Mouse (Mus musculus) urinary bladder, postnatal 36 days (tissue): ENCODE data around the gene Capn13.
"Not testable (repeated sequence)": the region's sequence is repeated elsewhere in the genome, so short reads cannot be mapped to it uniquely, and the experiment has no call there.

Experiments used
- DNase-seq, 2 experiments: peaks; one replicate each; pipeline ENCODE4 v3.0.0; 2022; ENCODE audit warnings: low spot score in 2 of 2, mixed read lengths in 1 of 2

Gene Capn13

DNA sequence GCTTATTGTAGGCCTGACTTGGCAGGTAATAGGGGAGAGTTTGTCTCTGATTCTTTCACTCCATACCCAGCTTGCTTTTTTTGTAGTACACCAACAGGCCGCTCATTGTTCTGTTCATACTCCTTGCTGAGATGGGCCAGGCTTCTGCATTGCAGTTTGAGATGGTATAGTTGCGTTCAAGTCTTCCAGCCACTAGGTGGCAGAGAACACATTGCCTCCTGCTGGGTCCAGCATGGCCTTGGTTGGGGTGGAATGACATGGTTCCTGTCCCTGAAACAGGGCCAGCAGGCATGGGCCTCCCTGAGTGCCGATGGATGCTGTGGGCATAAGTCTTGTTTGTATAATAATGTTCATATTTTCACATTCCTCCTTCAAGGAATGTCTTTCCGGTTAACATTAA lies 122.9 kb downstream of the Capn13 start:
- DNase-seq, result no peak

DNA sequence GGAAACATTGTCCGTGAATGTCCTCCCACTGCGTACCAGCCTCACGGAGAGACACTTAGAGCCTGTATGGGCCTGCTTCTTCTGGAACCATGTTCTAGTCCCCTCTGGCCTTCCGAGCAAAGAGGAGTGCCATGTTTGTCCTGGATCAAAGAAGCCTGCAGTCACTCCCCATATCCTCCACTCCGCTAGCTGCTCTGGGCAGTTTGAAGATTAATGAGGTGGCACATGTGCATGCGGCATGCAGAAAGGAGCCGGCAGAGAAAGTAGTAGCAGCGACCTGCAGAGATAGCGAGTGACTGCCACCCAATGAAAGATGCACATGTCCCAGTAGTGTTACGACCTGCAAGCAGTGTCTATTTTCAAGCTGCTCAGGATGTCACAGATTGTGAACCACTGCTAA lies 125.6 kb downstream of the Capn13 start:
- no peak for DNase-seq

DNA sequence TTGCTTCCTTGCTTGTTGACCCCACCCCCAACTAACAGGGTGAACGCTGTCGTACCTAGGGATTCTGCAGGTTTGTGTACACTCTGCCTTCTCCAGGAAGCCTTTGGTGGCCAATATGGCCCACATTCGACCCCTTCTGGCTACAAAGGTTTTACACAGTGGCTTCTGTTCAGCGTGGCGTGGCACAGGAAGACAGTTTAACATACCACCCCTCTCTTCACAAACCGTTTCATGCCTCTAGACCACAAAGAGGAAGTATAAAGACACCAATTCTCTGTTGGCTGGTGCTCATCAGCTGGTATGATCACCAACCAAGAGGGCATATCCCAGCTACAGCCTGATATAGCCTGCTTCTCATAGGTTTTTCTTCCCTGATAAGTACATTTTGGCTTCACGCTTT lies 126.9 kb downstream of the Capn13 start:
- no peak for DNase-seq

DNA sequence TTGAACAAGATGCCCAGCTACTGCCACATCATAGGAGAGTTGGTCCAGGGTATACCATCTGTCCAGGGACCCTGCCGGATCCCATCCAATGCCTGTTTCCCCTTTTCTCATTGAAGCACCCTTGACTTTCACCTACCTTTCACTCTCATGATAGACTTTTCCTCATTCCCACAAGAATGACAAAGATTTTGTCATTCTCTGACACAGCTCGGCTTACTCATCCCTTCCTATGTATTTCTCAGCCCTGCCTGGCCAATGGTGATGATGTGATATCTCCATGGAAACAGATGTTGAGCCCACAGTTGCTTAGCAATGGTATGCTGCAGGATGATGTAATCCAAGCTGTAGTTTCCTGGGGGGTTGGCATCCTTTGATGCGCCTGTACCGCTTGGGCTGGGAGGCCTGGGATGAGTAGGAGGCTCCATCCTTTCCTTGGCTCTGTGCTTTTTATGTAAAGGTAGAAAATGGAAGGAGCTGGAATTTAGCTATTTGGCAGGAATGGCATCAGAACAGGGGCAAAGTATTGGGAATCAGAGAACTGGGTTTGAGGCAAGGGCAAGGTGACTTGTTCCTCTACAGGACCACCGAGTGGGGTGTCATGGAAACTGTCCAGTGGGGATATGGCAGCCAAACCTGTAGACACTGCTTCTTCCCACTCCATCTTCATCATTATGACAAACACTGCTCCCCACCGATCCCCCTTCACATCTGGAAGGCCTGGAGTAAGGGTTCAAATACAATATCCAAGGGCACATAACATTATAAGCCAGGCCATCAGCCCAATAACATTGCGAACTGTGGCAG lies 128.7 kb downstream of the Capn13 start:
- no peak for DNase-seq

- no peak for DNase-seq
Observed at GRCm38 (mm10) chr17:73270871-73271796, 129.5 kb downstream of the Capn13 start.

DNA sequence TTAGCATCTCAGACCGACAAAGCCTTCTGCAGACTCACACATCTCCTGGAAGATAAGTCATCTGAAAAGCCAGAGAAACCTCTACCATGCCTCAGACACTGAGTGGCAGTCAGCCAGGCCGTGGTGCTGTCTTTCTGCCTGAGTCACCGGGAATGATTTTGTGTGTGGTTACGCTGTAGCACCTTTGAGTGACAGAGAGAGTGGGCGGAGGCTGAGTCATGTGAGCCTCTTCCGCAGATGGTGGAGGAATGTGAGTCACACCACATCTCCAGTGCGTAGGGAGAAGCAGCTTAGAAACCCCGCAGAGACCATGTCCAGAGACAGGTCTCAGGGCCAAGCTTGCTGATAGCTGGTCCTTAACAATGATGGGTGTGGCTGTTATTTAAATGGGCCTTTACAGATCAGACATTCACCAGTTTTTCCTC lies 137.6 kb downstream of the Capn13 start:
- DNase-seq, result peak in 1 of 2 experiments; percentile 30

- no peak for DNase-seq
Observed at GRCm38 (mm10) chr17:73262558-73262957, 138.1 kb downstream of the Capn13 start.

DNA sequence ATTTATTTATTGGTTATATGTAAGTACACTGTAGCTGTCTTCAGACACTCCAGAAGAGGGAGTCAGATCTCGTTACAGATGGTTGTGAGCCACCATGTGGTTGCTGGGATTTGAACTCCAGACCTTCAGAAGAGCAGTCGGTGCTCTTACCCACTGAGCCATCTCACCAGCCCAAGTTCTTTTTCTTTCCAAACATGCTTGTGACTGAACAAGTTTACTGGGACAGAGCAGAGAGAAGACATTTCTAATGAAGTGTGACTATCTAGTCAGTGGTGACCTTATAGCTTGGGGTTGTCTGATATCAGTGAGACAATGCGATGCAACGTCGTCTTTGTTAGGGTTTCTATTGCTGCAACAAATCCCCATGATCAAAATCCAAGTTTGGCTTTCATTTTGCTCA lies 141.4 kb downstream of the Capn13 start:
- not testable (repeated sequence) for DNase-seq

GRCm38 (mm10) chr17:73258620-73259019 lies 142.0 kb downstream of the Capn13 start:
- peak in 1 of 2 experiments; percentile 2 for DNase-seq
